Mouse (Mus musculus) MEL (cell line): ENCODE data around the gene Wdr77.

Experiments
- CTCF ChIP-seq, 3 experiments: IDR thresholded peaks in 2 of 3; conservative IDR thresholded peaks in 1 of 3; 2 replicates each; pipeline ENCODE4 v1.5.1; 2011 to 2012; ENCODE audit warnings: low read length in 3 of 3, low read depth in 2 of 3, mild to moderate bottlenecking in 2 of 3, improper control_type of control experiment in 1 of 3, inconsistent platforms in 1 of 3, mixed read lengths in 1 of 3, moderate library complexity in 1 of 3; ENCODE audit not compliant: control insufficient read depth in 1 of 3, insufficient read depth in 1 of 3, poor library complexity in 1 of 3, severe bottlenecking in 1 of 3
- E2F4 ChIP-seq: IDR thresholded peaks from 2 replicates; pipeline ENCODE4 v1.6.1; 2011; ENCODE audit warnings: low read depth, low read length, improper control_type of control experiment, borderline replicate concordance
- KAT2A ChIP-seq: conservative IDR thresholded peaks from 2 replicates; pipeline ENCODE4 v1.6.1; 2012; ENCODE audit warnings: low read depth, low read length, improper control_type of control experiment, inconsistent platforms
- POLR2A ChIP-seq, 2 experiments: IDR thresholded peaks; 2 replicates each; pipeline ENCODE4 v1.6.1; 2011 to 2012; ENCODE audit warnings: low read length in 2 of 2, mild to moderate bottlenecking in 2 of 2, control low read depth in 1 of 2, improper control_type of control experiment in 1 of 2, low read depth in 1 of 2, moderate library complexity in 1 of 2; ENCODE audit not compliant: control insufficient read depth in 1 of 2, insufficient read depth in 1 of 2, poor library complexity in 1 of 2
- RAD21 ChIP-seq: IDR thresholded peaks from 2 replicates; pipeline ENCODE4 v1.6.1; 2011; ENCODE audit warnings: mild to moderate bottlenecking, low read depth, low read length, improper control_type of control experiment
- RCOR1 ChIP-seq: IDR thresholded peaks from 2 replicates; pipeline ENCODE4 v1.6.1; 2012; ENCODE audit warnings: low read depth, mild to moderate bottlenecking, inconsistent platforms, low read length, improper control_type of control experiment
- SMC3 ChIP-seq: IDR thresholded peaks from 2 replicates; pipeline ENCODE4 v1.6.1; 2011; ENCODE audit warnings: low read depth, low read length, improper control_type of control experiment
- TBP ChIP-seq: IDR thresholded peaks from 2 replicates; pipeline ENCODE4 v1.8.0; 2011; ENCODE audit warnings: low read depth, low read length, improper control_type of control experiment
- USF1 ChIP-seq: IDR thresholded peaks from 2 replicates; pipeline ENCODE4 v1.6.1; 2014; ENCODE audit warnings: low read depth, mild to moderate bottlenecking, inconsistent platforms, low read length, improper control_type of control experiment, moderate library complexity
- USF2 ChIP-seq, 2 experiments: IDR thresholded peaks; 2 replicates each; pipeline ENCODE4 v1.6.1; 2011 to 2012; ENCODE audit warnings: improper control_type of control experiment in 2 of 2, low read length in 2 of 2, borderline replicate concordance in 1 of 2, inconsistent platforms in 1 of 2, low read depth in 1 of 2, mild to moderate bottlenecking in 1 of 2; ENCODE audit not compliant: insufficient read depth in 1 of 2
- ZC3H11A ChIP-seq: IDR thresholded peaks from 2 replicates; pipeline ENCODE4 v1.6.1; 2012; ENCODE audit warnings: low read depth, mild to moderate bottlenecking, inconsistent platforms, low read length, improper control_type of control experiment
- ZMIZ1 ChIP-seq: IDR thresholded peaks from 2 replicates; pipeline ENCODE4 v1.6.1; 2012; ENCODE audit warnings: low read depth, mild to moderate bottlenecking, inconsistent platforms, low read length, improper control_type of control experiment, moderate library complexity

- TF ChIP-seq POLR2A (IDR thresholded peaks at IDR 0.05; ENCODE audit: control insufficient read depth in 1 of 2, insufficient read depth in 1 of 2, low read depth in 1 of 2, low read length in 2 of 2, poor library complexity in 1 of 2): no peak
- TF ChIP-seq E2F4: no peak
- TF ChIP-seq USF1: no peak
- no peak for TF ChIP-seq USF2 (IDR thresholded peaks at IDR 0.05; ENCODE audit: borderline replicate concordance in 1 of 2, insufficient read depth in 1 of 2, low read depth in 1 of 2, low read length in 2 of 2)
- no peak for TF ChIP-seq CTCF (IDR thresholded peaks at IDR 0.05 in 2 of 3, conservative IDR thresholded peaks at IDR 0.05 in 1 of 3; ENCODE audit: control insufficient read depth in 1 of 3, insufficient read depth in 1 of 3, low read depth in 2 of 3, low read length in 3 of 3, poor library complexity in 1 of 3, severe bottlenecking in 1 of 3)
- TF ChIP-seq RAD21: no peak
- TF ChIP-seq RCOR1: no peak
- TF ChIP-seq ZMIZ1: no peak
- no peak for TF ChIP-seq TBP
- no peak for TF ChIP-seq KAT2A
- no peak for TF ChIP-seq ZC3H11A
- TF ChIP-seq SMC3: no peak
Observed at GRCm38 (mm10) chr3:105910519-105911190, 48.5 kb upstream of the Wdr77 start.
